Mouse (Mus musculus): ENCODE results near the gene Ubald2. TPM values are rescaled to one million over a fixed set of nuclear protein-coding genes. Genes with fewer than 3 reads are reported as not detected.

Gene Ubald2
- polyA plus RNA-seq, 1 experiment = 443 TPM

DNA sequence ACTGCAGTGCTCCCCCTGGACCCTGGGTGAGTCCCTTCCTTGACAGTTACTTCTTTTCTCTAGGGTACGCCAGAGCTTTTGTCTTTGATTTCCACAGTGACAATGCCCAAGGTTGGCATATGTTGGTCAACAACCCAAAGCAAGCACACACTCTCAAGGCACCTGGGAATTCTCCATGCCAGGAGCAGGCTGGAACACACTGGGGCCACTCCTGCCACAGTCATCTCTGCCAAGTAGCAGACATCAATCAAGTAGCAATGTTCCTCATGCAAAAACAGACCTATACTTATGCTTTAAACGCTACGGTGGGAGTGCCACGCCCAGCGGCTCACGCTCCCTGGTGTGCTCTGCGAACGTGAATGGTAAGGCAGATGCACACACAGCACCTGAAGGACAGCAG lies 47.1 kb downstream of the Ubald2 start:
- Histone ChIP-seq H3K4me3 (ENCODE audit: low read depth, low read length) (no peak overlapping the region), H3K27me3 (ENCODE audit: control insufficient read depth, insufficient read depth, low read length, poor library complexity, severe bottlenecking) (no peaks in the 10 kb centered on the region), H3K36me3 (ENCODE audit: control insufficient read depth, insufficient read depth, low read length, poor library complexity, severe bottlenecking) (peaks cover 70% of the 10 kb centered on the region), H3K9me3 (replicated peaks; ENCODE audit: control insufficient read depth, insufficient read depth, low read length, poor library complexity, severe bottlenecking) (no peaks in the 10 kb centered on the region), H3K9ac (ENCODE audit: low read depth, poor library complexity, severe bottlenecking) (no peak overlapping the region), H3K4me1 (ENCODE audit: control insufficient read depth, insufficient read depth, low read length) (no peaks in the 10 kb centered on the region), H3K27ac (ENCODE audit: insufficient read depth, low read length) (no peak overlapping the region)
- TF ChIP-seq CTCF (IDR thresholded peaks at IDR 0.05; ENCODE audit: low read depth, low read length) (no peak), EP300 (IDR thresholded peaks at IDR 0.05; ENCODE audit: insufficient read depth, low read depth, low read length) (no peak), POLR2A (IDR thresholded peaks at IDR 0.05; ENCODE audit: insufficient read depth, low read length) (no peak)

- TF ChIP-seq CTCF (IDR thresholded peaks at IDR 0.05; ENCODE audit: low read depth, low read length) = no peak
- H3K36me3 ChIP-seq (ENCODE audit: control insufficient read depth, insufficient read depth, low read length, poor library complexity, severe bottlenecking) = peaks cover 68% of the 10 kb centered on the region
- no peak overlapping the region for H3K27ac ChIP-seq (ENCODE audit: insufficient read depth, low read length)
- no peak overlapping the region for H3K9ac ChIP-seq (ENCODE audit: low read depth, poor library complexity, severe bottlenecking)
- no peaks in the 10 kb centered on the region for H3K4me1 ChIP-seq (ENCODE audit: control insufficient read depth, insufficient read depth, low read length)
- H3K4me3 ChIP-seq (ENCODE audit: low read depth, low read length) = no peak overlapping the region
- no peaks in the 10 kb centered on the region for H3K9me3 ChIP-seq (replicated peaks; ENCODE audit: control insufficient read depth, insufficient read depth, low read length, poor library complexity, severe bottlenecking)
- no peaks in the 10 kb centered on the region for H3K27me3 ChIP-seq (ENCODE audit: control insufficient read depth, insufficient read depth, low read length, poor library complexity, severe bottlenecking)
Observed at GRCm38 (mm10) chr11:116481776-116482175, 47.9 kb downstream of the Ubald2 start.

DNA sequence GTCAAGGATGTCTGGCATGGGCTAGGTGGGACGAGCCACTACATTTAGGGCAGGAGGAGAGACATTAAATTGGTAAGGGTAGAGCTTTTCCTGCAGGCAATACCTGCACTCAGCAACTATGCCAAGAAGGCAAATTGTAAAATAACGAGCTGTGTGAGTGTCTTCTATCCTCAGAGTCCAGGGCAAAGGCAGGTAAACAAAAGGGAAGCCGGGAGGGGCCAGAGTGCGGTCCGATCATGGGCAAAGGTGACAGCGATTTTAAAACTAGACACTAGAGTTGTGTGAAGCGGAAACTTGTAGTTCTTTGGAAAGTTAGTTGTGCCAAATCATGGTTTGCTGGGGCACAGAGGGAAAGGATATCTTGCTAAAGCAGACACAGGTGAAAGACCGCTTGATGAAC lies 50.4 kb downstream of the Ubald2 start:
- TF ChIP-seq POLR2A (IDR thresholded peaks at IDR 0.05; ENCODE audit: insufficient read depth, low read length) (no peak), CTCF (IDR thresholded peaks at IDR 0.05; ENCODE audit: low read depth, low read length) (no peak), EP300 (IDR thresholded peaks at IDR 0.05; ENCODE audit: insufficient read depth, low read depth, low read length) (no peak)
- H3K4me3 ChIP-seq (ENCODE audit: low read depth, low read length) = no peak overlapping the region
- H3K9me3 ChIP-seq (replicated peaks; ENCODE audit: control insufficient read depth, insufficient read depth, low read length, poor library complexity, severe bottlenecking) = no peaks in the 10 kb centered on the region
- no peaks in the 10 kb centered on the region for H3K4me1 ChIP-seq (ENCODE audit: control insufficient read depth, insufficient read depth, low read length)
- peaks cover 51% of the 10 kb centered on the region for H3K36me3 ChIP-seq (ENCODE audit: control insufficient read depth, insufficient read depth, low read length, poor library complexity, severe bottlenecking)
- no peak overlapping the region for H3K9ac ChIP-seq (ENCODE audit: low read depth, poor library complexity, severe bottlenecking)
- no peak overlapping the region for H3K27ac ChIP-seq (ENCODE audit: insufficient read depth, low read length)
- H3K27me3 ChIP-seq (ENCODE audit: control insufficient read depth, insufficient read depth, low read length, poor library complexity, severe bottlenecking) = no peaks in the 10 kb centered on the region

DNA sequence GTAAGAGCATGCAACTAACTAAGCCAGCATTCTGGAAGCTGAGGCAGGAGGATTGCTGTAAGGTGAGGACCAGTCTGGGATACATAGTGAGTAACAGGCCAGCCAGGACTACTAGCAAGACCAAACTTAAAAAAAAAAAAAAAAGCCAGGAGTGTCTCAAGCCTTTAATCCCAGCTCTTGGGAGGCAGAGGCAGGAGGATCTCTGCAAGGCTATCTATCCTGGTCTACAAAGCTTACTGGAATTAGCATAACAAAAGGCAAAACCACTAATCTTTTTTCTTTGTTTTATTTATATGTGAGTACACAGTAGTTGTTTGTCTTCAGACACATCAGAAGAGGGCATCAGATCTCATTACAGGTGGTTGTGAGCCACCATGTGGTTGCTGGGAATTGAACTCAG lies 54.3 kb downstream of the Ubald2 start:
- Histone ChIP-seq H3K9me3 (replicated peaks; ENCODE audit: control insufficient read depth, insufficient read depth, low read length, poor library complexity, severe bottlenecking) (no peaks in the 10 kb centered on the region), H3K36me3 (ENCODE audit: control insufficient read depth, insufficient read depth, low read length, poor library complexity, severe bottlenecking) (peaks cover 27% of the 10 kb centered on the region), H3K9ac (ENCODE audit: low read depth, poor library complexity, severe bottlenecking) (no peak overlapping the region), H3K4me3 (ENCODE audit: low read depth, low read length) (no peak overlapping the region), H3K27ac (ENCODE audit: insufficient read depth, low read length) (no peak overlapping the region), H3K4me1 (ENCODE audit: control insufficient read depth, insufficient read depth, low read length) (no peaks in the 10 kb centered on the region), H3K27me3 (ENCODE audit: control insufficient read depth, insufficient read depth, low read length, poor library complexity, severe bottlenecking) (no peaks in the 10 kb centered on the region)
- no peak for TF ChIP-seq EP300 (IDR thresholded peaks at IDR 0.05; ENCODE audit: insufficient read depth, low read depth, low read length)
- no peak for TF ChIP-seq CTCF (IDR thresholded peaks at IDR 0.05; ENCODE audit: low read depth, low read length)
- TF ChIP-seq POLR2A (IDR thresholded peaks at IDR 0.05; ENCODE audit: insufficient read depth, low read length) = no peak

Other genes starting within 250 kb of the Ubald2 start
- gene Ten1, start 235.2 kb upstream of the Ubald2 start, polyA plus RNA-seq (2011; ENCODE audit: insufficient read depth, insufficient read length, low read depth, missing spikeins) = 14.5 and 16.5 TPM in 2 replicates
- 18.0 and 19.2 TPM in 2 replicates for gene Acox1, start 235.0 kb upstream of the Ubald2 start, polyA plus RNA-seq (2011; ENCODE audit: insufficient read depth, insufficient read length, low read depth, missing spikeins)
- 2.6 and 3.1 TPM in 2 replicates for gene Evpl, start 196.0 kb upstream of the Ubald2 start, polyA plus RNA-seq (2011; ENCODE audit: insufficient read depth, insufficient read length, low read depth, missing spikeins)
- 101 and 107 TPM in 2 replicates for gene Srp68, start 159.9 kb upstream of the Ubald2 start, polyA plus RNA-seq (2011; ENCODE audit: insufficient read depth, insufficient read length, low read depth, missing spikeins)
- gene Galr2, start 153.2 kb upstream of the Ubald2 start, polyA plus RNA-seq (2011; ENCODE audit: insufficient read depth, insufficient read length, low read depth, missing spikeins) = 0.35 and 0.61 TPM in 2 replicates
- gene Exoc7, start 126.9 kb upstream of the Ubald2 start, polyA plus RNA-seq (2011; ENCODE audit: insufficient read depth, insufficient read length, low read depth, missing spikeins) = 93.3 and 95.2 TPM in 2 replicates
- 11.7 and 12.3 TPM in 2 replicates for gene Foxj1, start 98.7 kb upstream of the Ubald2 start, polyA plus RNA-seq (2011; ENCODE audit: insufficient read depth, insufficient read length, low read depth, missing spikeins)
- 23.1 and 31.8 TPM in 2 replicates for gene Rnf157, start 21.1 kb upstream of the Ubald2 start, polyA plus RNA-seq (2011; ENCODE audit: insufficient read depth, insufficient read length, low read depth, missing spikeins)
- 0.58 and 1.3 TPM in 2 replicates for gene Qrich2, start 32.1 kb downstream of the Ubald2 start, polyA plus RNA-seq (2011; ENCODE audit: insufficient read depth, insufficient read length, low read depth, missing spikeins)
- 116 and 120 TPM in 2 replicates for gene Prpsap1, start 60.1 kb downstream of the Ubald2 start, polyA plus RNA-seq (2011; ENCODE audit: insufficient read depth, insufficient read length, low read depth, missing spikeins)
- gene Sphk1, start 96.8 kb downstream of the Ubald2 start, polyA plus RNA-seq (2011; ENCODE audit: insufficient read depth, insufficient read length, low read depth, missing spikeins) = 0.64 and 0.88 TPM in 2 replicates
- gene Ube2o, start 147.4 kb downstream of the Ubald2 start, polyA plus RNA-seq (2011; ENCODE audit: insufficient read depth, insufficient read length, low read depth, missing spikeins) = 36.1 and 43.6 TPM in 2 replicates
- gene Aanat, start 152.3 kb downstream of the Ubald2 start, polyA plus RNA-seq (2011; ENCODE audit: insufficient read depth, insufficient read length, low read depth, missing spikeins) = not detected in 2 replicates
- 36.5 and 39.1 TPM in 2 replicates for gene Rhbdf2, start 192.9 kb downstream of the Ubald2 start, polyA plus RNA-seq (2011; ENCODE audit: insufficient read depth, insufficient read length, low read depth, missing spikeins)
- not detected in 2 replicates for gene Prcd, start 219.4 kb downstream of the Ubald2 start, polyA plus RNA-seq (2011; ENCODE audit: insufficient read depth, insufficient read length, low read depth, missing spikeins)
- not detected in 2 replicates for gene Cygb, start 220.2 kb downstream of the Ubald2 start, polyA plus RNA-seq (2011; ENCODE audit: insufficient read depth, insufficient read length, low read depth, missing spikeins)